Mouse (Mus musculus) stomach, embryonic 15.5 days (tissue): ENCODE measurements at regions not wholly inside any gene's neighbourhood (a gene's known extent, or its start where the extent isn't known, plus 50 kb on each side); places are given as distances from the start of the nearest gene placed in this dataset.

Experiments
- ATAC-seq: fragments of 200-750 bp; cut with Nextera tagmentation; 2 replicates; pipeline ENCODE4 v1.8.0; 2017; ENCODE audit warnings: low read depth, moderate number of reproducible peaks, moderate TSS enrichment; ENCODE audit not compliant: insufficient read depth, low FRiP score
- H3K27ac ChIP-seq: fragments of 300-500 bp; sonication (generic); 2 replicates; pipeline ENCODE4 v1.5.1; 2015; ENCODE audit warnings: mild to moderate bottlenecking, inconsistent platforms
- H3K27me3 ChIP-seq: fragments of 300-500 bp; sonication (generic); replicated peaks from 2 replicates; pipeline ENCODE4 v1.6.1; 2015; ENCODE audit warnings: inconsistent platforms
- H3K36me3 ChIP-seq: fragments of 300-500 bp; sonication (generic); 2 replicates; pipeline ENCODE4 v1.6.1; 2015; ENCODE audit warnings: inconsistent platforms
- H3K4me1 ChIP-seq: fragments of 300-500 bp; sonication (generic); 2 replicates; pipeline ENCODE4 v1.6.1; 2015; ENCODE audit warnings: inconsistent platforms
- H3K4me2 ChIP-seq: fragments of 300-500 bp; sonication (generic); 2 replicates; pipeline ENCODE4 v1.6.1; 2015; ENCODE audit warnings: mild to moderate bottlenecking, inconsistent platforms
- H3K4me3 ChIP-seq: fragments of 300-500 bp; sonication (generic); replicated peaks from 2 replicates; pipeline ENCODE4 v1.5.1; 2015; ENCODE audit warnings: inconsistent platforms
- H3K9ac ChIP-seq: fragments of 300-500 bp; sonication (generic); 2 replicates; pipeline ENCODE4 v1.6.1; 2015; ENCODE audit warnings: inconsistent platforms
- H3K9me3 ChIP-seq: fragments of 300-500 bp; sonication (generic); 2 replicates; pipeline ENCODE4 v1.6.1; 2016; ENCODE audit warnings: inconsistent platforms
- WGBS: fragments of 180-500 bp; shearing (Covaris S2); methylation state at CpG from one replicate; pipeline ENCODE4 v1.1.7; 2015; 5-methylcytosine and 5-hydroxymethylcytosine counted together

GRCm38 (mm10) chr6:117534149-117534548, 306.8 kb upstream of the Zfp637 start:
- Histone ChIP-seq H3K27ac (no peak overlapping the region), H3K9me3 (no peaks in the 10 kb centered on the region), H3K27me3 (no peaks in the 10 kb centered on the region), H3K4me2 (no peak overlapping the region), H3K9ac (no peak overlapping the region), H3K36me3 (no peaks in the 10 kb centered on the region), H3K4me1 (no peaks in the 10 kb centered on the region), H3K4me3 (no peak overlapping the region)
- 36% methylated on average over 2 of the region's 2 CpGs for WGBS
- ATAC-seq, result no peak

DNA sequence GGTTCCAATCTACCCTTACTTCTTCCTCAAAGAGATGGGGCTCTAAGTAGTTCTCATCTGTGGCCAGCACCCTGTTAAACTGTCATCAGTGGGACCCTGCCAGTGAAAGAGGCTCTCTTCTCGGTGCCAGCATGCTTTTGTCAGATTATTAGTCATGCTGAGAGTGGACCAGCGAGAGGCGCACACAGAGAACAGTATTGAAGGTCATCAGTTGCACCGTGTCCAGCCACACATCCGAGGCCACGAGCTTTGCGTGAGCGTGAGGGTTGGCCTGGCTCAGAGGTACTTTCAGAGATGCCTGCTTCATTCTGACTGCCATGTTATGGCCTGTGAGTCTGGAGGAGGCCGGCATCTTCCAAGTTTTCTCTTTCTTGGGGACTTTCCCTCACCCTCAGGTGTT, 306.0 kb upstream of the Zfp637 start:
- Histone ChIP-seq H3K36me3 (no peaks in the 10 kb centered on the region), H3K4me2 (no peak overlapping the region), H3K9me3 (no peaks in the 10 kb centered on the region), H3K4me3 (no peak overlapping the region), H3K27me3 (no peaks in the 10 kb centered on the region), H3K4me1 (no peaks in the 10 kb centered on the region), H3K27ac (no peak overlapping the region), H3K9ac (no peak overlapping the region)
- no peak for ATAC-seq
- 91% methylated on average over 9 of the region's 9 CpGs for WGBS

GRCm38 (mm10) chr6:117536084-117536483, 304.9 kb upstream of the Zfp637 start:
- H3K36me3 ChIP-seq, result no peaks in the 10 kb centered on the region
- H3K4me1 ChIP-seq, result no peaks in the 10 kb centered on the region
- ATAC-seq, result no peak
- H3K27ac ChIP-seq, result no peak overlapping the region
- no peaks in the 10 kb centered on the region for H3K27me3 ChIP-seq
- no peak overlapping the region for H3K4me2 ChIP-seq
- H3K9ac ChIP-seq, result no peak overlapping the region
- no peaks in the 10 kb centered on the region for H3K9me3 ChIP-seq
- WGBS, result 85% methylated on average over 4 of the region's 4 CpGs
- no peak overlapping the region for H3K4me3 ChIP-seq

- H3K36me3 ChIP-seq, result no peaks in the 10 kb centered on the region
- no peaks in the 10 kb centered on the region for H3K4me1 ChIP-seq
- no peaks in the 10 kb centered on the region for H3K27me3 ChIP-seq
- H3K9ac ChIP-seq, result no peak overlapping the region
- 73% methylated on average over 3 of the region's 3 CpGs for WGBS
- no peak for ATAC-seq
- H3K27ac ChIP-seq, result no peak overlapping the region
- no peak overlapping the region for H3K4me2 ChIP-seq
- no peak overlapping the region for H3K4me3 ChIP-seq
- H3K9me3 ChIP-seq, result no peaks in the 10 kb centered on the region
Measured at GRCm38 (mm10) chr6:117542431-117542830, 298.5 kb upstream of the Zfp637 start.

DNA sequence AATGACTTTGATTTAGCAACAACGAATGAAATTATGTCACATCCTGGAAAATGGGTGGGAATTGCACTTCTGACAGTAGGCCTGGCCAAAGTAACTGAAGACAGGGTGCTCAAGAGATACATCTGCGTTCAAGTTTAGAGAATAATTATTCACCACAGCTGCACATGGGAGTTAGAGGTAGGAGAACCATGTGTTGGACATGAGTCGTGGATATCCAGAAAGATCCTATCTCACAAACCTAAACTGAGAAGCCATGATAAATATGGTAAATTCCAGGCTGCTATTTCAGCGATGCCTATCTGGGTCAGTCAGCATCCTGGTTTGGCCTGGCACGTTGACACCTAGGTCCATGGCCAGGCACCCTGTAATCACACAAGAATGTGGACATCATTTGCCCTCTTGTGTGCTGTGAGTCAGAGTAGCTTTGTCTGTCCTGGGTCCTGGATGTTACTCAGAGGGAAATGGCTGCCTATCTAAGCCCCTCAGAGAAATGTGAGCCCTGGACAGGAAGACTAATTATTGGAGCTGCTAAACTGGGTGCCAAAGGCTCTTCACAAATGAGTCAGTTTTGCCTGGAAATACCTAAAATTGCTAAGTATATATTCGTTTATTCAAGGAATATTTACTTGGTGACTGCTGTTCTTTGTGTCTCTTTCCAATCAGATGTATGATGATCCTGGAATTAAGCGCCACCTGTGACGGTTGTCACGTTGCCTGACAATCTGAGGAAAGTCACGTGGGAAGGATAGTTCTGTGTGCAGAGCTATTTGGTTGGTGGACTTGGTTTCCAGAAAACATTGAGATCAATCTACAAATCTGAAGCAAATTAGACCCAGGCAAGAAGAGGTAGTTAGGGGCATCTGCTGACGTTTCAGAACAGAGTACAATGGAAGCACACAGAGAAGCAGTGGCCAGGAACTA, 296.4 kb upstream of the Zfp637 start:
- H3K27me3 ChIP-seq, result no peaks in the 10 kb centered on the region
- H3K4me1 ChIP-seq, result no peaks in the 10 kb centered on the region
- no peaks in the 10 kb centered on the region for H3K36me3 ChIP-seq
- H3K4me3 ChIP-seq, result no peak overlapping the region
- WGBS, result 82% methylated on average over 11 of the region's 11 CpGs
- ATAC-seq, result no peak
- no peak overlapping the region for H3K4me2 ChIP-seq
- H3K27ac ChIP-seq, result no peak overlapping the region
- no peaks in the 10 kb centered on the region for H3K9me3 ChIP-seq
- no peak overlapping the region for H3K9ac ChIP-seq

DNA sequence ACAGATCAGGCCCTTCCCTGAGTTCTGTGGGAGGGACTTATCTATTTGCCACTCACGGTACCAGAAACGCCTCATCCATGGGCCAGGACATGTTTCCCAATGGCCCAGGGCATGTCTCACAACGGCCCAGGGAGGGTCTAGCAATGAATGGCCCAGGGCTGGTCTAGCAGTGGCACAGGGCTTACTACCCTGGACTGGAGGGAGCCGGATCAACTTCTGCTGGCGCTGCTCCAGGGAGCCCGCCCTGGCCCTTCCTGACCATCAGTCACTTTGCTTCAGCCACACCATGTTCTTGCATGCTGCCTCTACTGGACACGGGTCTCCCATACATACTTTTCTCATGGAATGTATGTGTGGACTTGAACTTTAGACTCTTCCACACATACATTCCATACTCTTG, 290.1 kb upstream of the Zfp637 start:
- 89% methylated on average over 7 of the region's 7 CpGs for WGBS
- H3K9ac ChIP-seq, result no peak overlapping the region

DNA sequence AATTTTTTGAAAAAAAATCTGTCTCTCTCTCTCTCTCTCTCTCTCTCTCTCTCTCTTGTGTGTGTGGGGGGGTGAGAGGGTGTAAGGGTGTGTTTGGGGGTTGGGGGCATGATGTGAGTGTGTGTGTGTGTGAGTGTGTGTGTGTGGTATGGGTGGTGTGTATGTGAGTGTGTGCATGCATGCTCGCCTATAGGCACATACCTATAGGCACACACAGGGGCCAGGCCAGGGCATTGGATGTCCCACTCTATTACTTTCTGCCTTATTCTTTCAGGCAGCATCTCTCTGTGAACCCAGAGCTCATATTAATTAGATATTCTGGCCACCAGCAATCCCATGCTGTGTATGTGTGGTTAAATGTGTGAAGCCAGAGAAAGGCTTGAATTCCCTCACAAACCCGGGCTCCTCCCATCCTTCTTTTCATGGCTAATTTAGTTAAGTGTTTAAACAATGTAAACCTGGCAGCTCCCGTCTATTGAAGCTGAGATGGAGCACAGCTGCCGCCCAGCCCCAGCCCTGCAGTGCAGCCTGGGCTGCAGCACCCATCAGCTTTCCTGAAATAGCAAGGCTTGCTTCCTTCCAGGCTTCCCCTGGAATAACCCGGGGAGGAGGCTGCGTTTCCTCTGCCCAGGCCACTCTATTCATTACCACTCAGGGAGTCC, 288.8 kb upstream of the Zfp637 start:
- 11% methylated on average over 6 of the region's 6 CpGs for WGBS
- ATAC-seq, result peak; percentile 83

More for the DNA sequence above, 290.1 kb upstream of the Zfp637 start:
- Histone ChIP-seq H3K4me3 (no peak overlapping the region), H3K36me3 (no peaks in the 10 kb centered on the region), H3K27me3 (no peaks in the 10 kb centered on the region), H3K27ac (no peak overlapping the region), H3K4me2 (no peak overlapping the region), H3K9me3 (no peaks in the 10 kb centered on the region), H3K4me1 (peaks cover 9% of the 10 kb centered on the region; the same call in 1 of the 2 replicates)
- ATAC-seq, result no peak; the same call in 1 of the 2 replicates

GRCm38 (mm10) chr6:117563159-117563558, 277.8 kb upstream of the Zfp637 start:
- 80% methylated on average over 6 of the region's 6 CpGs for WGBS
- no peak overlapping the region for H3K9ac ChIP-seq
- no peaks in the 10 kb centered on the region for H3K9me3 ChIP-seq
- H3K36me3 ChIP-seq, result no peaks in the 10 kb centered on the region
- no peak overlapping the region for H3K4me2 ChIP-seq
- no peaks in the 10 kb centered on the region for H3K27me3 ChIP-seq
- no peak overlapping the region for H3K27ac ChIP-seq
- H3K4me3 ChIP-seq, result no peak overlapping the region
- ATAC-seq, result no peak
- H3K4me1 ChIP-seq, result no peaks in the 10 kb centered on the region

More for the DNA sequence above, 288.8 kb upstream of the Zfp637 start:
- peaks cover 9% of the 10 kb centered on the region; the same call in 1 of the 2 replicates for H3K4me1 ChIP-seq
- H3K4me3 ChIP-seq, result no peak overlapping the region
- H3K4me2 ChIP-seq, result no peak overlapping the region
- H3K36me3 ChIP-seq, result no peaks in the 10 kb centered on the region
- H3K9ac ChIP-seq, result no peak overlapping the region
- peak overlapping the region; percentile 83 for H3K27ac ChIP-seq
- H3K27me3 ChIP-seq, result no peaks in the 10 kb centered on the region
- no peaks in the 10 kb centered on the region for H3K9me3 ChIP-seq

DNA sequence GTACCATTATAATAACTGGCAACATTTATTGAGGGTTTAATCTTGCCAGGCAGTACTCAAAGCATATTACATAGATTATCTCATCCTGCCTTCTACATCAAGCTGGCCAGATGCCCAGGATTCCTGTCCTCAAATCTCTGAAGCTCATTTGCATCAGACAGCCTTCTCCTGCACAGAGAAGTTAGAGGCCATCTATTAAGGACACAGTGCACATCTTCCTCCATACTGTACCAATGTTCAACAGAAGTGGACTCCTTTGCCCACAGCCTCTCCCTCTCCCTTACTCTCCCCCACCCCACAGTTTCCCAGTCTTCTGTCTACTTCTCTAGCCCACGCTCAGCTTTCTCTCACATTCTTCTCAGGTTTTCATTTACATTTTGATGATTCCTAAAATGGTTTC, 277.3 kb upstream of the Zfp637 start:
- H3K4me2 ChIP-seq, result no peak overlapping the region
- H3K4me3 ChIP-seq, result no peak overlapping the region
- H3K27ac ChIP-seq, result no peak overlapping the region
- 70% methylated on average over 1 of the region's 1 CpGs for WGBS
- no peak for ATAC-seq
- no peak overlapping the region for H3K9ac ChIP-seq
- H3K9me3 ChIP-seq, result no peaks in the 10 kb centered on the region
- no peaks in the 10 kb centered on the region for H3K36me3 ChIP-seq
- H3K4me1 ChIP-seq, result no peaks in the 10 kb centered on the region
- H3K27me3 ChIP-seq, result no peaks in the 10 kb centered on the region

- Histone ChIP-seq H3K27me3 (no peaks in the 10 kb centered on the region), H3K4me1 (peaks cover 3% of the 10 kb centered on the region; the same call in 1 of the 2 replicates), H3K9me3 (no peaks in the 10 kb centered on the region), H3K36me3 (no peaks in the 10 kb centered on the region), H3K4me3 (no peak overlapping the region), H3K27ac (no peak overlapping the region), H3K4me2 (no peak overlapping the region), H3K9ac (no peak overlapping the region)
- 57% methylated on average over 6 of the region's 6 CpGs for WGBS
- ATAC-seq, result no peak
Measured at GRCm38 (mm10) chr6:117566786-117567185, 274.2 kb upstream of the Zfp637 start.

DNA sequence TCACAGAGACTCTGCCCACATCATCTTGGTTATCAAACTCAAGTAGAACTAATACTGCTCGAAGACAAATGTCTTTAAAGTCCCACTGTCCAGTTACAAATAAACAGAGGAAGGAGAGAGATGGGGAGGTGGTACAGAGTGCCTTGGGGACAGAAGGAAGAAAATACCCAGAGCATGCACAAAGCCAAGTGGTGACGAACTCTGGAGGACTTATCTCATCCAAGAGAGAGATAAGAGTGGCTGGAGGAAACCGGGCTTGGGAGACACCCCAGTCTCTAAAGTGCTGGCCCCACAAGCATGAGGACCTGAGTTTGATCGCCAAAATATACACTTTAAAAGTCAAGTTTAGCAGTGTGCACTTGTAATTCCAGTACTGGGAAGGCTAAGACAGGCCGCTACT, 273.3 kb upstream of the Zfp637 start:
- Histone ChIP-seq H3K27ac (no peak overlapping the region), H3K4me2 (no peak overlapping the region), H3K9me3 (no peaks in the 10 kb centered on the region), H3K4me1 (peaks cover 3% of the 10 kb centered on the region; the same call in 1 of the 2 replicates), H3K9ac (no peak overlapping the region), H3K27me3 (no peaks in the 10 kb centered on the region), H3K36me3 (no peaks in the 10 kb centered on the region), H3K4me3 (no peak overlapping the region)
- ATAC-seq, result no peak
- 62% methylated on average over 5 of the region's 5 CpGs for WGBS
